Mouse (Mus musculus) brain, embryonic 18.5 days (tissue): ENCODE measurements around the gene Cdh13.
A peak's percentile ranks its signal among the peaks of the same experiment; 100 is the strongest.

Source experiments
- DNase-seq: peaks from one replicate; pipeline ENCODE4 v3.0.0-alpha.2; 2012; ENCODE audit warnings: low read depth, low spot score

The Cdh13 gene

DNA sequence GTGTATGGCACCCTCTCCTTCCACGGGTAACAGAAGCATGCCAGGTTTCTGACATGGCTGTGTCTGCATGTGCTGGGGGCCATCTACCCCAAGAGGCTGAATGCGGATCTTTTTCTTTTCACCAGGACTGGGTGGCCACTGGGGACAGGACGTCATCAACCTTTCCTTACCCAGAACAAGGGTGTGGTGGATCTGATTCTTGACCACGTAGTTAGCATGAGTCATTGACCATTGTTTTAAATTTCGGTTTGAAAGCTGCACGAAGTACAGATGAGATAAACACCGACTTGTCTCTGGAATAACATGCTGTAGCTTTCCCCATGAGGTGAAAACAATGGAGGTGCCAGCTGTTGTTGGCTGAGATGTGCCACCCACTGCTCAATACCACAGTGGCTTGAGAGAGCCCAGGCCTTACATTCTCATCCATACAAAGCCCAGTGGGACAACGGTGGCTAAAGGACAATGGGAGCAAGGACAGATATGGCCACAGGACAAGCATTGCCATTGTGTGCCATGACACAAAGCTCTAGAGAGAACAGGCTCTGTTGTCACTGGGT, 161.2 kb downstream of the Cdh13 start:
- DNase-seq = no peak

- DNase-seq = no peak
Measured at GRCm38 (mm10) chr8:118446516-118446915, 163.0 kb downstream of the Cdh13 start.

- DNase-seq = no peak
Measured at GRCm38 (mm10) chr8:118448011-118448410, 164.5 kb downstream of the Cdh13 start.

- no peak for DNase-seq
Measured at GRCm38 (mm10) chr8:118452445-118453103, 169.0 kb downstream of the Cdh13 start.

DNA sequence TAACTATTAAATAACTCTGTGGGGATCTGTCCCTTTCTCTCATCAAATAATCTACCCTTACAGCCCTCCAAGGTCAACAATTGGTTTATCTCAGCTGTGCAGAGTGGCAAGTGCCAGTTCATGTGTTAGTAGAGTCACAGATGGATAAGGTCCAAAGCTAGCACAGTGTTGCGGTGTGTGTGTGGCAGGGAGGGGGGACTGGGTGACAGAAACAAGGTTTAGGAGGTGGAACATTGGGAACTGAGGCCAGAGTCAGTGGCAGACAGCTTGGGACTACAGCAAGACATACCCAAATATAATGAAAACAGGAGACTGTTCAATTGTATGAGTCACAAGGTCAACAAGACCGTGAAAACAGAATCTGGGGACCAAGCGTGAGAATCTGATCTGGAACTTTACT, 171.7 kb downstream of the Cdh13 start:
- DNase-seq = no peak

- no peak for DNase-seq
Measured at GRCm38 (mm10) chr8:118465330-118465948, 181.9 kb downstream of the Cdh13 start.

- DNase-seq = no peak
Measured at GRCm38 (mm10) chr8:118477587-118477986, 194.1 kb downstream of the Cdh13 start.

GRCm38 (mm10) chr8:118488735-118489134, 205.2 kb downstream of the Cdh13 start:
- no peak for DNase-seq

DNA sequence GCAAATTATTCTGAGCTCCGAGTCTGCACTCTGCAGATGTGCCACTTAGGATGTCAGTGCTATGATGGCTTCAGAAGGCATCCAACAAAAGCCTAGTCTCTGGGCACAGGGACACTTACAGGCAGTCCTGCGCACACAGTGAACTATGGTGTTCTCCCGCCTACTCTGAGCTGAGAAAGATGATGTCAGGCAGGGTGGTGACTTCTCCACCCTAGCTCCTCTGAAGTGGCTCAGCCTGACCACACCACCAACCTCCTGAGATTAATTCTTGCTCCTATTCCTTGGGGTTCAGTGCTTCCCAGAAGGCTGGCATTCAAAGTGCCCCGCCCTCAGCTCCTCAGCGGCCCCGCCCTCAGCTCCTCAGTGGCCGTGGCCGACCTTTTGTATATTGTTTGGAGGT, 219.0 kb downstream of the Cdh13 start:
- DNase-seq = no peak

- DNase-seq = no peak
Measured at GRCm38 (mm10) chr8:118509426-118509825, 225.9 kb downstream of the Cdh13 start.

GRCm38 (mm10) chr8:118513259-118513658, 229.7 kb downstream of the Cdh13 start:
- no peak for DNase-seq

GRCm38 (mm10) chr8:118515616-118516015, 232.1 kb downstream of the Cdh13 start:
- DNase-seq = no peak

DNA sequence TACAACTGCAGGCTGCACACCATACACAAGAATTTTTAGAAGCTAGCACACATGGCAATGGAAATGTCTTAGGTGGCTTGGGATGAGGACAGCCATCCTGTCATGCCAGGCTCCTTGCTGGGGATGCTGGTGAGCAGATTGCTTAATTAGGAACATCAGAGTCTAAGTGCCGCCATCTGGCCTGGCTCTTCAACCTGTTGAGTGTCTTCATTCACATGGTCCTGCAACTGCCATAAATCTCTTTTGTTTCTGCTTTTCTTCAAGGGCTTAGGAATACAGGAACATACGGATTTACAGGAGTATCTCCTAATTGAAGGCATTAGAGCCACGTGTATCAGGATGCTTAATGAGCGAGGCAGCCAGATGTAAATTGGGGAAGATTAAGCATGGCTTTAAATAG, 233.5 kb downstream of the Cdh13 start:
- DNase-seq = no peak

DNA sequence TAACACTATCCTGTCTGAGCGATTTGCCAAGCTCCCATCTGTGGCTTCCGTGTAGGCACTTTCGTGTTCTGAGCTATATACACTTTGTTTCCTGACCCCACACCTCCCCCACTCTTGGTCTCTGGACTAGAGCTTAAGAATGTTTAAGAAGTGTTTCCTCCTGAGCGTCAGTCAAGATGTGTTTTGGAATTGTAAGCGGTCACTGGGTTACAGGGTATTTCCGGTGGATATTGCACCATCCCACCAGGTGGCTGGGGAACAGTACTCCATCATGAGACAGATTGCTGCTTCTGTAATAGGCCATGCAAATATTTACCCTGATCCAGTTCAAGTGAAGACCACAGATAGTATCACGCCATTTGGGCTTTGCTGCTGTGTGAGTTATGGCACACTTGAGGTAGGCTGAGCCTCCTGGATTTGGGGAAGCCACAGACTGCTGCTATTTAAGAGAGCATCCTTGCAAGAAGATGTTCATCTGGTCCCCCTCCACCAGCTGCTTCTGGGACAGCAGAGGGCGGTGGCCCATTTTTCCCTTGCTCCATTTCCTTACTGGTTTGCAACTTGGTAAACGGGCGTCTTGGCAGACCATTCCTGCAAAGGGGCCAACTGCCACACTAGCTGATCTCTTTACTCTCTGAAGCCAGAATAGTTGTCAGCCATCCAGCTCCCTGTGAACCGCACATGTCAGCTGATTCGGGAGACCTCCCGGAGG, 234.7 kb downstream of the Cdh13 start:
- DNase-seq = no peak

DNA sequence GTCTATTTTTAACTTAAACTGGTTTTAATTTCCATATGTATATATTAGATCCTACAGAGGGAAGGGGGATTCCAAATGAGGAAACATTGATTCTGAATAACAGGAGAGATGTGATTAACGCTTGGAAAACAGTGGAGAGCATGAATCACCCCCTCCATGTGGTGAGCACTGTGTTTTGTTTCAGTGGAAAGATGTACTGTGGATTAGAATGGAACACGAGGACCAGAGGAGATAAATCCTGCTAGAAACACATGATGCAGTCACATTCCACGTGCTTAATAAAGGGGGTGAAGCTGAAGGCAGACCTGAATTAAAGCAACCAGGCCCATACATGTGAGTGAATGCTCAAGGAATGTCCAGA, 235.2 kb downstream of the Cdh13 start:
- no peak for DNase-seq

GRCm38 (mm10) chr8:118523922-118524321, 240.4 kb downstream of the Cdh13 start:
- DNase-seq = no peak

GRCm38 (mm10) chr8:118538816-118539558, 255.5 kb downstream of the Cdh13 start:
- no peak for DNase-seq

GRCm38 (mm10) chr8:118539559-118539819, 256.0 kb downstream of the Cdh13 start:
- no peak for DNase-seq

DNA sequence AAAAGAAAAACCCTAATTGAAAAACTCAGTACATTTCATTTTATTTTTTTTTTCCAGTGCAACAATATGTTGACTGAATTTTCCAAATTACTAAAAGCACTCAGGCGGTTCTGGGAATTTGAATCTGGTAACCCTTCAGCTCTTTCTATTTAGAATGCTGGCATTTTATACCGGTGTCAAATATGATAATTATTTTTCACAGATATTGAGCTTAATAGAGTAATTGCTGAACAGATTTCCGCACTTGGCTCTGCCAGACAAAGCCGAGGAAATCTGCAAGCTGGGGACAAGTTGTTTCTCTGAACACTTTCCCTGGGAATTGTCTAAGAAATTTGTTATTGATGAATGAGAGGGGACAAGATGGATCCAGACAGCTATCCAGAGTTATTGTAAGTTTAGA, 256.4 kb downstream of the Cdh13 start:
- peak; percentile 26 for DNase-seq

DNA sequence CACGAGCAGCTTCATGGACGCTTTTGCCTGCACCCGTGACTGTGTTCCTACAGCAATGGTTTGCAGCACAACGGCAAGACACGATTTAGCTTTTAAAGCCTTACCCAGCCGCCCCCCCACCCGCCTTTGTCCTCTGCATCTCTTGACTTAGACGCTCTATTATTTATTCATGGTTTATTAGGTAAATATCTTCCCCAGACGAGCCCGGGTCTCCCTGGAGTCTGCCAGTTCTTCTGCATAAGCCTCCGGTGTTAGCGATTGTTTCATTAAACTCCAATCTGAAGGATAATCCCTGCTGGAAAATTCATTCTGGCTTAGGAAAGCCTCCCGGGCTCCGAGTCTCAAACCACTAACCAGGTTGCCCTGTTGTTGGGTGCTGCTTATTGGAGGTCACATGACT, 268.9 kb downstream of the Cdh13 start:
- no peak for DNase-seq

- no peak for DNase-seq
Measured at GRCm38 (mm10) chr8:118552842-118553241, 269.3 kb downstream of the Cdh13 start.

DNA sequence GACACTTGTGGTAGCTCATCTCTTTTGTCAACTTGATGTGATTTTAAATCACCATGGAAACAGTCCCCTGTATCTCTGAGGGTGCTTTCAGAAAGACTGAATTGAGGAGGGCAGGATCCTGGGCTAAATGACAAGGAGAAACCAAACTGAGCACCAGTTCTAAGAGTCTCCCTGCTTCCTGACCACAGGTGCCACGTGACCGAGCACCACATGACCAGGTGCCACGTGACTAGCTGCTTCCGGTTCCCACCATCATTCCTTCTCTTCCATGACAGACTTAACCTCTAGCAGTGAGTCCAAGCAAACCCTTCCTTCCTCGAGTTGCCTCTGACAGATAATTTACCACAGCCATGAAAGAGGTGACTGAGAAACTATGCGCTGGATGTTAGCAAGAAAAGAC, 280.5 kb downstream of the Cdh13 start:
- DNase-seq = no peak
